Mouse (Mus musculus) liver, embryonic 14.5 days (tissue): ENCODE results near the gene Ptpn11. TPM values are rescaled to one million over a fixed set of nuclear protein-coding genes. Genes with fewer than 3 reads are reported as not detected.

Experiments used
- ATAC-seq: fragments of 200-750 bp; cut with Nextera tagmentation; 2 replicates; pipeline ENCODE4 v1.8.0; 2017; ENCODE audit warnings: moderate number of reproducible peaks, mild to moderate bottlenecking, moderate library complexity; ENCODE audit not compliant: insufficient read depth
- DNase-seq, 3 experiments: peaks; one replicate each; pipeline ENCODE4 v3.0.0-alpha.2; 2012 to 2013; ENCODE audit warnings: low read depth in 3 of 3, low spot score in 3 of 3
- H3K27ac ChIP-seq: fragments of 300-500 bp; sonication (generic); 2 replicates; pipeline ENCODE4 v1.5.1; 2014; ENCODE audit warnings: moderate library complexity, mild to moderate bottlenecking, control low read depth, inconsistent platforms
- H3K27me3 ChIP-seq: fragments of 300-500 bp; sonication (generic); 2 replicates; pipeline ENCODE4 v1.6.1; 2014; ENCODE audit warnings: mild to moderate bottlenecking, low read length, moderate library complexity; ENCODE audit not compliant: control insufficient read depth, insufficient read depth
- H3K36me3 ChIP-seq: fragments of 300-500 bp; sonication (generic); replicated peaks from 2 replicates; pipeline ENCODE4 v1.6.1; 2014; ENCODE audit warnings: low read depth; ENCODE audit not compliant: control insufficient read depth, insufficient read depth
- H3K4me1 ChIP-seq, 2 experiments: fragments of 200-500 bp in 1 of 2; fragments of 300-500 bp in 1 of 2; sonication (generic) in 1 of 2; replicated peaks; 2 replicates each; pipeline ENCODE4 v1.6.1; 2012 to 2014; ENCODE audit warnings: antibody characterized with exemption in 1 of 2, inconsistent platforms in 1 of 2, low read length in 1 of 2; ENCODE audit not compliant: control insufficient read depth in 2 of 2, insufficient read depth in 2 of 2
- H3K4me2 ChIP-seq: fragments of 300-500 bp; sonication (generic); 2 replicates; pipeline ENCODE4 v1.6.1; 2014; ENCODE audit warnings: low read depth, mild to moderate bottlenecking, control low read depth, moderate library complexity
- H3K4me3 ChIP-seq, 2 experiments: fragments of 200-500 bp in 1 of 2; fragments of 300-500 bp in 1 of 2; sonication (generic) in 1 of 2; 2 replicates each; pipeline ENCODE4 v1.5.1; 2012 to 2014; ENCODE audit warnings: low read depth in 2 of 2, low read length in 2 of 2, mild to moderate bottlenecking in 2 of 2, control low read depth in 1 of 2, inconsistent platforms in 1 of 2, moderate library complexity in 1 of 2; ENCODE audit not compliant: insufficient read depth in 1 of 2
- H3K9ac ChIP-seq: fragments of 300-500 bp; sonication (generic); replicated peaks from 2 replicates; pipeline ENCODE4 v1.6.1; 2014; ENCODE audit warnings: mild to moderate bottlenecking, control low read depth, moderate library complexity
- H3K9me3 ChIP-seq: fragments of 300-500 bp; sonication (generic); 2 replicates; pipeline ENCODE4 v1.6.1; 2016; ENCODE audit warnings: low read length, mixed read lengths; ENCODE audit not compliant: control insufficient read depth
- CTCF ChIP-seq: IDR thresholded peaks from 2 replicates; pipeline ENCODE4 v1.5.1; 2016; ENCODE audit warnings: antibody characterized with exemption, low read depth, control low read depth
- EP300 ChIP-seq: IDR thresholded peaks from 2 replicates; pipeline ENCODE4 v1.6.1; 2016; ENCODE audit warnings: antibody characterized with exemption, low read depth
- WGBS: fragments of 180-500 bp; shearing (Covaris S2); extraction: QIAGEN DNeasy Blood & Tissue Kit; methylation state at CpG from one replicate; pipeline ENCODE4 v1.1.7; 2014; ENCODE audit not compliant: insufficient replicate concordance; 5-methylcytosine and 5-hydroxymethylcytosine counted together
- polyA plus RNA-seq, 2 experiments: library from polyadenylated mRNA; depleted of rRNA in 1 of 2; stranded (reverse) in 1 of 2; unstranded in 1 of 2; fragments of >200 nt; fragmentation: Nextera tagmentation in 1 of 2; extraction: Ambion mirVana in 1 of 2; gene quantifications; 2 replicates each; pipeline versions ENCODE4 v1.2.1 to v1.2.3; 2012 to 2014

The Ptpn11 gene
- polyA plus RNA-seq, 2 experiments = 10.0 to 13.7 TPM

DNA sequence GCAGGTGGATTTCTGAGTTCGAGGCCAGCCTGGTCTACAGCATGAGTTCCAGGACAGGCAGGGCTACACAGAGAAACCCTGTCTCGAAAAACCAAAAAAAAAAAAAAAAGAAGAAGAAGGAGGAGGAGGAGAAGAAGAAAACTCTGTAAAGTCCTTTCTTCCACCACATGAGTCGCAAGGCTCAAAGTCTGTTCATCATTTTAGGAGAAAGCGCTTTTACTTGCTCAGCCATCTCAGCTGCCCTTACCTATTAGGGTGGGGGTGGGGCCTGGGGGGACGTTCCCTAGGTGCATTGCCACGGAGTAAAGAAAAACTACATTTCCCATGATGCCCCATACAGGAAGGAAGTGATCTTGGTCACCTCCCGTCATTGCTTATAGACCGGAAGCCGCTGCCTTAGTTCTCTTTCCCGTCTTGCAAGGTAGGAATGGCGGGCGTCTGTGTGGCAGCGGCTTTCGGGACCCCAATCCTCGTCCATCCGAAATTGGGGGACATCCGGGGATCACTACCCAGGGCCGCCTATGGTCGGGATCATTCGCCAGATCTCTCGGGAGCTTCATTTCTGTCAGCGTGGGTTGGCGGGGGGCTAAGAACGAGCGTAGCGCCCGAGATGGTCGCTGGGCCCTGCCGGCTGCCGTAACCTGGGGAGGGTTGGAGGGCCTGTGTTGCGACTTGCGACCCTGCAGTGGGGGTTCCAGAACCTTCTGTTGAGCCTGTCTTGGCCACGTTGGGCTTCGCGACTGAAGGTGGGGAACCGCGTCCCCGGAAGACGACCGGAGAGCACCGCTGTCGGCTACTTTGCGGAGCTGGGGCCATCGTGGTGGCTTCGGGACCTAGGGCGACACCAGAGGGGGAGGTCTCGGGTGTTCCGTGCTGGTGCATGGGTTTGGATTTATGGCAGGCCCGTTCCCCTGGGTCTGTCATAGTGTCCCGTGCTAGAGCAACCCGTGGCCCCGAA lies 13.2 kb upstream of the Ptpn11 start, which contains the start of gene Rpl6:
TSS of gene Rpl6 (plus strand) at position 350 of the 958 bp plus-strand sequence.
- Histone ChIP-seq H3K27ac (peak within 1 kb of the TSS; percentile 66), H3K4me2 (peak within 1 kb of the TSS; percentile 68), H3K36me3 (peaks cover 40% of the 10 kb centered on the region), H3K27me3 (no peaks in the 10 kb centered on the region), H3K9me3 (no peaks in the 10 kb centered on the region), H3K9ac (peak within 1 kb of the TSS; percentile 97), H3K4me1 (peaks cover 12 to 18% of the 10 kb centered on the region in 2 experiments), H3K4me3 (peak within 1 kb of the TSS; percentile 91 to 99)
- DNase-seq (peak; percentile 75 to 77 (median 76)), ATAC-seq (peak; percentile 83)
- under 1% methylated on average over 52 of the region's 52 CpGs for WGBS
- TF ChIP-seq EP300 (no peak), CTCF (no peak)

- Histone ChIP-seq H3K27ac (no peak overlapping the region), H3K4me3 (no peak overlapping the region), H3K36me3 (peaks cover 21% of the 10 kb centered on the region), H3K4me2 (no peak overlapping the region), H3K9ac (no peak overlapping the region), H3K4me1 (peaks cover 16 to 29% of the 10 kb centered on the region in 2 experiments), H3K9me3 (no peaks in the 10 kb centered on the region), H3K27me3 (no peaks in the 10 kb centered on the region)
- WGBS = 51% methylated on average over 1 of the region's 1 CpGs
- no peak for DNase-seq
- ATAC-seq = no peak
- peak; percentile 33; the same call in 1 of the 2 replicates for TF ChIP-seq CTCF
- TF ChIP-seq EP300 = no peak
These were observed 11.3 kb upstream of the Ptpn11 start for GRCm38 (mm10) chr5:121202467-121202866.

- Histone ChIP-seq H3K9me3 (no peaks in the 10 kb centered on the region), H3K4me1 (peaks cover 21 to 33% of the 10 kb centered on the region in 2 experiments), H3K27ac (no peak overlapping the region), H3K36me3 (peaks cover 13% of the 10 kb centered on the region), H3K9ac (no peak overlapping the region), H3K27me3 (no peaks in the 10 kb centered on the region), H3K4me2 (no peak overlapping the region), H3K4me3 (no peak overlapping the region)
- 25% methylated on average over 3 of the region's 3 CpGs for WGBS
- TF ChIP-seq CTCF (peak; percentile 66; the same call in 1 of the 2 replicates), EP300 (no peak)
- ATAC-seq (no peak), DNase-seq (peak; percentile 70 to 79 (median 71))
These were observed 10.5 kb upstream of the Ptpn11 start for GRCm38 (mm10) chr5:121201739-121202138.

DNA sequence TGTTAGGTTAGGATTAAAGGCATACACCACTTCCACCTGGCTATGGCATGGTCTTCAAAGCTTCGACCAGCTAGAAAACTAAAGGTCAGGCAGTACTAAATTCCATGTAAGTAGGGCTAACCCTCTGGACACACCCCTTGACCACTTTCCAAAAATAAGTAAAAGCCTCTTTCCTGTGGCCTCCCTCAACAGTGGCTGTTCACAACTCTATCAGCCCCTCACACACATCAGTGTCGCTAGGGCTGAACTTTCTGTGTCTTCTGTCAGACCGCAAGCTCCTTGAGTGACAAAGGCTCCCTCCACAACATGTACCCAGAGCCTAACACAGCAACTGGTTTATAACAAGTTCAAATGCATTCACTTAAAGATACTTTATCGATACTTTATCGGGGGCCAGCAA lies 7.2 kb upstream of the Ptpn11 start:
- peaks cover 32 to 43% of the 10 kb centered on the region in 2 experiments for H3K4me1 ChIP-seq
- H3K36me3 ChIP-seq = no peaks in the 10 kb centered on the region
- H3K27ac ChIP-seq = peak overlapping the region; percentile 18
- H3K9me3 ChIP-seq = no peaks in the 10 kb centered on the region
- no peak overlapping the region for H3K9ac ChIP-seq
- ATAC-seq (peak; percentile 36), DNase-seq (no peak)
- TF ChIP-seq CTCF = no peak
- TF ChIP-seq EP300 = no peak
- no peak overlapping the region for H3K4me3 ChIP-seq
- WGBS = 14% methylated on average over 5 of the region's 5 CpGs
- H3K27me3 ChIP-seq = no peaks in the 10 kb centered on the region
- no peak overlapping the region for H3K4me2 ChIP-seq

DNA sequence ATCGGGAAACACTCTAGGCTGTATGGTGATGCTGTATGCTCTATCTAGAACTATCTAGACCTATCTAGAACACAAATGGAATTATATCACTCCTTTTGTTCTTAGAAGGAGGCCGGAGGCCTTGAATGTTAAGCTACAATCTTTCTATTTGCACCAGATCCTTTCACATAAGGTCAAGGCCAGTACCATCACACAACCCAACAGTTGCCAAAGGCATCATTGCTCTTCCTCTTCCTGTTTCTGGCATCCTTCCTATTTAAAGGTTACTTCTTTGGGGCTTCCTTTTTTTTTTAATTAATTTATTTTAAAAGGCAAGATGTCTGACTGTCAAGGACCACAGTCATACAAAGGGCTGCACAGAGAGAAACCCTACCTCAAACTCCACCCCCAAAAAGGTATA lies 6.1 kb upstream of the Ptpn11 start:
- Histone ChIP-seq H3K36me3 (no peaks in the 10 kb centered on the region), H3K4me2 (peak overlapping the region; percentile 40; the same call in 1 of the 2 replicates), H3K4me3 (no peak overlapping the region), H3K27ac (peak overlapping the region; percentile 68), H3K9me3 (no peaks in the 10 kb centered on the region), H3K4me1 (peaks cover 39 to 52% of the 10 kb centered on the region in 2 experiments), H3K9ac (0 out of 2 replicates have a peak overlapping the region, but pooled peaks have one; percentile 31), H3K27me3 (no peaks in the 10 kb centered on the region)
- ATAC-seq (no peak), DNase-seq (no peak)
- 66% methylated on average over 2 of the region's 2 CpGs for WGBS
- no peak for TF ChIP-seq EP300
- TF ChIP-seq CTCF = no peak
